Mouse (Mus musculus): ENCODE measurements around the gene Cald1.
A peak's percentile ranks its signal among the peaks of the same experiment; 100 is the strongest.

The Cald1 gene

DNA sequence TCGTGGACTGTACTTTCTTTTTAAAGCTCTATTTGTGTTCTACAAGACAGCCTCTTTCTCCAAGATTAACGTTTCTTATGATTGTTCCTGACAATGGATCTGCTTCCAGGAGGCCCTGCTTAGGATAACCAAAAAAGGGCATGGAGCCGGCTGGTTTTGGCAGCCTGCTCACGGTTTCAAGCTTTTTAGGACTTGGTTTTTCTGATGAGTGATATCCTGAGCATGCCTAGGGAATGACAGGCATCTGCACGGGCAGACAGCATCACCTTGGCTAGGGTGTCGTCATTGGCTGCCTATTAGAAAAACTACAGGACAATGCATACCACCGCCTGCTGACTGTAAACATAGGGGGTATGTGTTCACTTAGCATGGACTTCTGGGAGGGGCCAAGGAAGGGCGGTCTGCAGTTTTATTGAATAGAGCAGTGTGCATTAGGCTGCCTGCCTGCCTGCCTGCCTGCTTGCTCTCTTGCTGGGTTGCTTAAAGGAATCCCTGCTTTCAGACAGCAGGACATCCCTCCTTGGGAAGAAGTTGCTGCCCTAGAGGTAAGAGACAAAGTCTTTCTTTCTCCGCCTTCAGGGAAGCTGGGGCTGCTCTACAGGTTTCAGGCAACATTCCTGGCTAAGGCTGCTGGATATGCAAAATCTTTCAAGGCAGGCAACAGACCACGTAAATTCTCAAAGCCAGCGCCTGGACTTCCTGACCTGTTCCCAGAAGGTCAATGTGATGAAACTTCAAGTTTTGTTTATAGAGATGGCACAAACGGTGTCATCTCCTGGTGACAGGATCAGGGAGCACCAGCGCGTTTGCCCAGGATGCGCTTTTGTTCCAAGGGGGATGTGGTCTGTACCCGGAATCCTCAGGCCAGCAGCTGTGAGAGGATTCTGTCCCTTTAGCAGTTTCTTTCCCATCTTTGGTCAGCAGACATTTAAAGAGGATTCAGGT lies at the start of gene Cald1:
Gene Cald1 (plus strand): TSS at position 380 of the 945 bp plus-strand sequence.
- peak; percentile 43 for DNase-seq (ENCODE audit: low spot score)

DNA sequence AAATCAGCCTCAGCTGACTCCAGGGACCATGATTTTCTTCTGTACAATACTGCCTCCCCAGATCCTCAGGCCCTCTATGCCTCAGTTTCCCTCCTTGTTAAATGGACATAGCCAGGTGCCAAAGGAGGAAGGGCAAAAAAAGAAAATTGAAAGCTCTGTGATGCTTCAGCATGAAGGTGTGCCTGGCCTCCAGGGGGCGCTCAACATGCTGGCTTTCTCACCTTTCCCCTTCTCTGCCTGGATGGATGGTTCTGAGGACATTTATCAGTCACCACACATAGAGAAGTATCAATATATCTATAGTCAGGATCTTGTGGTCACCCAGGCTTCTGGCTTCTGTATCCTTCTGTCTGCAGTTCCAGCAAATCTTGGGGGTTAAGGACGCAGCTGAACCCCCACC lies 49.3 kb upstream of the Cald1 start:
- no peak for DNase-seq (ENCODE audit: low spot score)

DNA sequence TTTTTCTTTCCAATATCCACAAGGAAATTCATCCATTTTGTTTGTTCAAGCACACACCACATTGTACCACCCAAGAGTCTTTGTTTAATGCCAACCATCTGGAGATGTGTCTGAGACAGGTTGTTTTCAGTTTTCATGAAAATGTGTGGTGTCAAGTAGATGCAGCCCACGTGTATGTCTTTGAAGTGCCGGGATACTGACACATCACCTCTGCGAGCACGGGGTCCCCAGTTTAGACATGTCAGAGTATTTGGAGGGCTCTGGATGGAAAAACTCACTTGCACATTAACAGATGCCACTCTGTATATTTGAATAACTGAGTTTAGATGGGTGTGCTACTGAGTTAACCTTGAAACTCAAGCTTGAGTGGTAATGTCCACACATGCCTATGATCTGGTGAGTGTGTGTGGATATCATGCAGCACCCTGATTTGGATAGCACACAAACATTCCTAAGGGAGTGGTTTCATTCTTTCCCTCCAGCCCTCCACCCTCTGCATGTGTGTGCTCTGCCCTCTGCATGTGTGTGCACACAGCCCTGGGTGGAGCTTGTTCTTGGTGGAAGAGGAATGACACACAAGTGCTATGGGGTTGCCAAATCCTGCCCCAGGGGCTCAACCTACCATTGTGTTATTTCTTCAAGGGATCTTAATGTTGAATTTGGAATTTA lies 45.7 kb upstream of the Cald1 start:
- DNase-seq (ENCODE audit: low spot score) = no peak

DNA sequence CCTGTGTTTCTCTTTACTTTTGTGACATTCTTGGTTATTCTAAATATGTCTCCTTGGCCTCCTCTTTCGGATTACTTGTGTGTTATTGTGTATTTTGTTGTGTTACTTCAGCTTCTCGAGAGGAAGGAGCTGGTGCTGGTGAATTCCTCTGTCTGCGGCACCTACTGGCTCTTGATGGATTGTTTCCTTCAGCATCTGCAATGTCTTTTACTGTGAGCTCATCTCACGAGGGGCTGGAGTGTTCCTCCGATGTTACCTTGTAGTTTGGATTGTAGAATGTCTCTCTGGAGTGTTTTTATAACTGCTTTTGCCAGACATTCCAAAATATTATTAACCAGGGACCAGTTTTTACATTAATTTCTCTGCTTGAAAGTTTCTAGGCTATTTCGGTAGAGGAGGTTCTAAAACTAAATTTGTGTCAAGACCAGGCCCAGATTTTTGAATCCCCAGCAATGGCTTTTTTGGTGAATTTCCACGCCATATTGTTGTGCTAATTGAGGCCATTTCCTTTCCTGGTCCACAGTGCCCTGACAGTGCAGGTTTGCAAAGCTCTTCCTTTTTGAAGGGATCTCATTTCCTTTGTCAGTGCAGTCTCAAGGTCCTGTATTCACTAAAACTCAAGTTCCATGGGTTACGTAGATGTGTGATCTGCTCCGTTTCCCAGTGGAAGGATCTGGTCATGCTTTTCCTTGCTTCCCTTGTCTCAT lies 43.9 kb upstream of the Cald1 start:
- DNase-seq (ENCODE audit: low spot score) = no peak

DNA sequence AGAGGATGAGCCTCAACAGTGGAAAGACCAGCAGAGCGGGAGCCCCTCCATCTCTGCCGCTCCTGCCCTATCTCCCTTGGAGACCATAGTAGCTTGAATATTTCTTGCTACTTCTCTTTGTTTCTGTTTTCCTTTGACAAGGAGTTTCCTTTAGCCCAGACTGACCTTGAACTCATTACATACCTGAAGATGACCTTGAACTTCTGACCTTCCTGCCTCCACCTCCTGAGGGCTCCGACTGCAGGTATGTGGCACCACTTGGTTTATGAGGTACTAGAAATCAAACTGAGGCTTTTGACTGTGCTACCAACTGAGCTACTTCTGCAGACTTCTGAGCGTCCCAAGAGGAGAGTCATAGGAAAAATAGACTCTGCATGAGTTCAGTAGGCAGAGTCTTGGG lies 38.8 kb upstream of the Cald1 start:
- no peak for DNase-seq (ENCODE audit: low spot score)

DNA sequence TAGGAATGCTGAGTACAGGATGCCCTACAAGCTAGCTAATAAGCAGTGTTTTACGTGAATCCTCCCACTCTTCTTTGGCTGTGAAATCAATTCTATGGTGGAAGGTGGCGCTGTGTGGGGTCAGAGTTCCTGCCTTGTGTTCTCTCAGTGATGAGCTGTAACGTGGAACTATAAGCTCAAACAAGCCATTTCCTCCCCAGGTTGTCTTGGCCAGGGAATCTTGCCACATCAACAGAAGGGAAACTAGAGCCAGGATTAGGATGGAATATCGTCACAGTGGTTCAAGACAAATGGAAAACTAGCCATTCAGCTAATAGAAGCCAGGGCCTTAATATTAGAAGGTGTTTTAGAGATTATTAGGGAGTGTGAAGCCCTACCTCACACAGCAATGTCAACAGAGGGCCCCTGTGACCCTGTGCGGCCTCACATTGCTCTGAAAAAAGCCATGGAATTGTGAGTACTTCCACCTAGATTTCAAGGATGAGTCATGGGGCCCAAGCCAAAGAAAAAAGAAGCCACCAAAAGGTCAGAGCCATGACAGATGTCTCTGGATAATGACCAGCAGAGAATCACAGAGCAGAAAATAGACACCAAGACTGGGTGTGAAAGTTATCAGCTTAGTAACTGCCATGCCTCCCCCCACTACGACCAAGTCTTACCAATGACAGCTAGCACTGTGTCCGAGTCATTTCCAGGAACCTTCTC lies 33.0 kb upstream of the Cald1 start:
- DNase-seq (ENCODE audit: low spot score) = no peak

DNA sequence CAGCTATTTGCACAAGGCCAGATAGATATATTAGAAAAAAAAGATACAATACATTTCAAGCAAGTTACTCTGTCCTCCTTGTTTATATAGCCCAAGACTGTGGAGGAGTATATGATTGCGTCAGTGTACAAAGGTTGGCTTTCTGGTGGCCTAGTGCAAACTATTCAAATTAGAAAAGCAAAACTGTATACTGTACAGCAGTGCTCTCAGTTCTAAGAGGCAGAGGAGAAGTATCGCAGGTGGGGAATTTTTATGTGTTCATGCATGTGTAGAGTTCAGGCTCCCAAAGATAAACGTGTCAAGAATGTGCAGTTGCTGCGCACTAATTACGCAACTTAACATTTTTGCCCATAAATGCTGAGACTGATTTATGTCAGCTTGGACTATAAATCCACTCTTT lies 31.0 kb upstream of the Cald1 start:
- no peak for DNase-seq (ENCODE audit: low spot score)

DNA sequence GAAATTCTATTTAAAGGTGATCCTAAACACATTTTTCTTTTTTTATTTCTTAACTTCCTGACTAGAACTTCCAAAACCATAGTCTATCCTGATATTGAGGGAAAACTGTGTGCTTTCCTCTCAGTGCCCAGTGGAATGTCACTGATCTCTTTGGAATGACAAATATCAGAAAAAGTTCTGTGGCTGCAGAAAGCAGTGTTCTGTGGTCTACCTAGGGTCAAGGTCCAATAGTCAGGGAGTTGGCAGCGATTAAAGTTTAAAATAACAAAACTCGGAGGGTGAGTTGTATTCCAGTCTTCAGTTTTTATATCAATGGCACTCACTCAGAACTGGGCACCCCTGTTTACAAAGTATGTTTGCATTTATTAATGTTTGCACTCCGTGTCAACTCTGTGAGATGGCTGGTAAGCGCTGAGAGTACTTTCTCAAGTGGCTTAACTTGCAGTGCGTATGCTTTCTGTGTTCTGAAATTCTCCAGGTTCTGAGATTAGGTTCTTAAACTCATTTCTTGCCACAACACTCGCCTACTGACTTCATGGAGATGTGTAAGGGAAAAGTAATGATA lies 18.7 kb upstream of the Cald1 start:
- DNase-seq (ENCODE audit: low spot score) = no peak

DNA sequence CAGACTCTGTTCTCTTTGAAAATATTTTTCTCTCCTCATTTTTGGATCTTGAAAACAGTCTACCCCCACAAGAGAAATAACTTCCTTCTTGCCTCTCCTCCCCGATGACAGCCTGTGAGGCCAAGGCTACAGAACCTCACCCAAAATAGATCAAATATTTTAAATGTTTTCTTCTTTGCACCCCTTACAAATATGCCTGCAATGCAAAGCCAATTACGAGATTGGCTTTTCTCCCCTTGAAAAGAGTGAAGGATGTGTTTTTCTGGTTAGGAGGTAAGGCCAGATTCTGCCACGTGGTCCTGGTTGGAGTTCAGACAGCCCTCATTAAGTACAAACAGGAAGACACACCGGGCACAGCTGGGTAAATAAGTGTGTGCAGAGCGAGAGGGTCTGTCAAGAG lies 14.9 kb upstream of the Cald1 start:
- DNase-seq (ENCODE audit: low spot score) = no peak

DNA sequence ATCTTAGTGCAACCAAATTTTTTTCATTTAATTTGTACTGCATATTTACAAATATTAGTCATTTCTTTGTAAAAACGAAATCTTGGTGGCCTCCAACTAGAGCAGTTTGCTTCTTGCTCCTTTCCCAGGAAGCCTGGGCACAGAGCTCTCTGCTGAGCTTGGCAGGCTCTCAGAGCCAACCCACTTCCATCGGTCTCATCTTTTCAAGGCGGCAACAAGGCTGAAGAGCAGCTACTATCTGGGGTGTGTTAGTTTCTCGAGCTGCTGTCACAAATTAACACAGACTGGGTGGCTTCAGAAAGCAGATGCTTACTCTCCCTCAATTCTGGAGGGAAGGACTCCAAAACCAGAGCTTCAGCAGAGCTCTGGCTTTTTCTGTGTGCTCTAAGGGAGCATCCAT lies 10.2 kb upstream of the Cald1 start:
- DNase-seq (ENCODE audit: low spot score) = no peak

DNA sequence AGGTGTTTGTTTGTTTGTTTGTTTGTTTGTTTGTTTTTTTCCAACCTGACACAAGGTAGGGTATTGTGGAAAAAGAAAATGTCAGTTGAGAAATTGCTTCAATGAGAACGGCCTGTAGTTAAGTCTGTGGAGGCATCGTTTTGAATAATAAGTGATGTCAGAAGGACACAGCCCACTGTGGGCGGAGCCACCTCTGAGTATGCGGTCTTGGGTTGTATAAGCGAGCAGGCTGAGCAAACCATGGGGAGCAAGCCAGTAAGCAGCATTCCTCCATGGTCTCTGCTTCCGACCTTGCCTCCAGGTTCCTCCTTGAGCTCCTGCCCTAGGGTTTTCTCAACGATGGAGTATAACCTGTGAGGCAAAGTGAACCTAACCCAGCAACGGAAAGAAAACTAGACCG lies 7.6 kb upstream of the Cald1 start:
- DNase-seq (ENCODE audit: low spot score) = no peak

DNA sequence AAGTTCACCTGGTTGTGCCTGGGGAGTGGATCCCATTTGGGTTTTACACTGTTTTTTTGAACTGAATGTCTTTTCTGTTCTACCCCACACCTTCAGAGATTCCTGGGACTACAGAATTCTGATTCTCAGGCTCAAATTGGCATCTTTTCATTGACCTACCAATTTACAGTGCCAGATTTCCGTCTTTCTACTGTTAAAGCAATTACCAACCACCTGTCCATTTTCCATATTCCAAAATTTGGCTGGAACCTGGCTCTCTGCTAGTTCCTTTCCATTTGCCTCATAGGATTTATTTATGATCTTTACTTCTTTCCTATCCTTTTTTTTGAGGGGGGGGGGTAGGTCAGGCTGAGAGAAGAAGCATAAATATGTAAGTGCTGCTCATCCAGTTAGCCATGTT lies 4.9 kb upstream of the Cald1 start:
- DNase-seq (ENCODE audit: low spot score) = no peak

DNA sequence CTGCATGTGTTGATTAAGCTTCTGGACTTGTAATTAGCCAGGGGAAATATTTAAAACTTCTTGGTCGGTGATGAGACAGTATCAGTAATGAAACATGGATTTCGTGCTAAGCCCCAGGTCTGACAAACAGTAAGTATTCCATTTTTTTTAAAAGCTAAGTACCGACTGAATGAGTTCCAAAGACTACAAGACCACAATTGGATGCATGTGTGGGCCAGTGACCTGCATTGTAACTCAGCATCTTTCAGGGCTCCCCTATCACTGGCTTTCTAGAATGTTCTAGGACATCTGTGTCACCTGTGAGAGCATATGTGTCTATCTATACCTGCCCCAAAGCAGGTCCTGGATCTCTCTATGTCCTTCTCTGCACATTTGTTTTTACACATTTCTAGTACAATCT lies 984 bp upstream of the Cald1 start:
- DNase-seq (ENCODE audit: low spot score) = no peak

DNA sequence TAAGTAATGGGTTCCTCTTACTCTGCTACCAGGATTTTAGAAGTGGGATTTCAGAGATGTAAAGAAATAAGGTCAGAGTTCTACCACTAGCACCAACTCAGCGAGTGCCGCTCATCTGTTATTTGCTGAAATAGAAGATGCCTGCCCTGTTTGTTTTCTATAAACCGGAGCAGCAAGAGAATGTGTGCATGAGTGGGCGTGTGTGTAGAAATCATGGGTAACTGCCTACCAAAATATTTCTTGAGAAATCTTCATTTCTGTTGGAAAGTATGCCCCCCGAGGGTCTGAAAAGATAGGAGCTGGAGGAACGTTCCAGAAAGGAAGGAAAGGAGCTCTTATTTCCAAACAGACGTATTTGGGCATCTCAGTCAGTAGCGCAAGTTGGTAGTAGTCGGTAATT lies 871 bp downstream of the Cald1 start:
- DNase-seq (ENCODE audit: low spot score) = no peak

DNA sequence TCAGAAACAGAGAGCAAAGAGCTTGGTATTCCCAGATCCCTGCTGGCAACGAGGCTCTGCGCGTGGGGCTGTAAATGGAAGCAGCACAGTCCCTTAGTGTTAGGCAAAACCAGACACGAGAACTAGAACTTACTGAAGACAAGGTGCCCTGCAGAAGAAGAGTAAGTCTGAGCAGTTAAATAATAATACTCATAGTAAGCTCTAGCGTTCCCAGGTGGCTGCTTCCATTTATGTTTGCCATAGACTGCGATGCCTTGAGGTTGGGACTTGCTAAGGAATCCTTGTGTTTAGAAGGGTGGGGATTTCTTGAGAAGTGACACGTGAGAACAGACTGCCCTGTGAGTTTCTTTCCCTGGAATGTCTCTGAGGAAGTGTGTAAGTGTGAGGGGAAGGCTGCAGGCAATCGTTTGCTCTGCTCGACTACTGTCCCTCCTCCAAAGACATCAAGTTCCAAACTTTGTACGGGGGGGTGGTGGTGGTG lies 1.4 kb downstream of the Cald1 start:
- DNase-seq (ENCODE audit: low spot score) = no peak

DNA sequence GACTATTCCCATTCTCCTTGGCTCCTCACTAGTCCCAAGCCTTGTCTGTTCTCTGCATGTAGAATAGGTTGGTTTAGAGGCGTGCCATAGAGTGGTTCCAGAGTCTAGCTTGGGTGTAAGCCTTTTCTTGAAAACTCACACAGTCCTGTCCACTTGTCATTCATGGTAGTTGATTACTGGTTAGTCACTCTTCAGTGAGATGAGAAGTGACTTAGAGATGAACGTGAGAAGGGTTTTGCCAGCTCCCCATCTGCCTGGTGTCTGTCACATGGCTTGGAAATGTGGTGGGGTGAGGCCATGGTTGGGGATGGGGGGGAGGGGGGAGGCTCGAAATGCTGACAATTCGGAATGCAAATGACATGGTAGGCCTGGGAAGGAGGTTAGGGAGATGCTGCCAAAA lies 2.5 kb downstream of the Cald1 start:
- DNase-seq (ENCODE audit: low spot score) = no peak

DNA sequence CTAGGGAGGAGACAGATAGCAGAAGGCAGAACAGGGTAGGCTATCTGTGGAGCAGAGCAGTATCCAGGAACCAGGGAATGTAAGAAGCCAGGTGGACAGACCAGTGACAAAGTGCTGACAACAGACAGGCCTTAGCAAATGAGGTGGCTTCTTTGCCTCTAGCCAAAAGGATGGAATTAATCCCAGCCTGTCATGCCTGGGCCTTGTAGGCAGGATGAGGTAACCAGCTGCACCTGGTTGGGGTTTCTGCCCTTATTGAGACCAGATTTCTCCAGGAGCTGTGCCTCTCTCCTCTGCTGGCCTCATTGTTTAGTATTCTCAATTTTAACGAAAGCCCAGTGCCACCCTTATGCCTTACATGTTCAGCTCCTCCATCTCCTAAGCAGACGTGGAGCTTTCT lies 3.8 kb downstream of the Cald1 start:
- no peak for DNase-seq (ENCODE audit: low spot score)

DNA sequence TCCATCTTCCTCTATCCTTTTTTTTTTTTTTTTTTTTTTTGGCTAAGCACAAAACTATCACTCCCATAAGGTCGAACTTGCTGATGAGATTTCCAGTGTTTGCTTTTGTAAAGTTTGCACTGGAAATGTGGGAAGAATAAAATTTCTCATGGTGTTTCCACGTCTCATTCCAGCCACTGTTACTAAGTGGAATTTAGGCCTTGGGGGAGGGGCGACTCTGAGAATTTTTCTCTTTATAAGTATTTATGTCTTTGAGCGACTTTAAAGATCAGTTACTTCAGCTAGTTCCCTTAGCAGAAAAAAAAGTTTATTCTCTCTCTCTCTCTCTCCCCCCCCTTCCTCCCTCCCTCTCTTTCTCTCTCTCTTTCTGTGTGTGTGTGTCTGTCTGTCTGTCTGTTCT lies 8.1 kb downstream of the Cald1 start:
- no peak for DNase-seq (ENCODE audit: low spot score)

DNA sequence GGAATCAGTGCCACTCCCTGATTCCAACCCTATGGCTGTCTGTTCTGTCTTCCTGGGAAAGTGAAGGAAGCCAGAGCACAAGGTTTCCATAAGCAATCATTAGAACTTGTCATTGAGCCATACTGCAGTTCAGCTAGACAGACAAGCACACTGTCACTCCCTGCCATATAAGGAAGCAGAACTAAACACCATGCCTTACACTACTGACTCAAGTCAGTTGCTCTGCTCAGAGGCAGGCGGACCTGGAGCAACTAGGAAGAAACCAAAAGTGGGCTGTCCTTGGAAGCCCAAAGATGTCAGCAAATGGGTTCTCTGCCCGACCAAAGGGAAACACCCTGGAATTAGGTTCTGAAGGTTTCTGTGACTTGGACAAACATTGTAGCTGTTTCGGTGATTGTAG lies 10.3 kb downstream of the Cald1 start:
- DNase-seq (ENCODE audit: low spot score) = no peak

DNA sequence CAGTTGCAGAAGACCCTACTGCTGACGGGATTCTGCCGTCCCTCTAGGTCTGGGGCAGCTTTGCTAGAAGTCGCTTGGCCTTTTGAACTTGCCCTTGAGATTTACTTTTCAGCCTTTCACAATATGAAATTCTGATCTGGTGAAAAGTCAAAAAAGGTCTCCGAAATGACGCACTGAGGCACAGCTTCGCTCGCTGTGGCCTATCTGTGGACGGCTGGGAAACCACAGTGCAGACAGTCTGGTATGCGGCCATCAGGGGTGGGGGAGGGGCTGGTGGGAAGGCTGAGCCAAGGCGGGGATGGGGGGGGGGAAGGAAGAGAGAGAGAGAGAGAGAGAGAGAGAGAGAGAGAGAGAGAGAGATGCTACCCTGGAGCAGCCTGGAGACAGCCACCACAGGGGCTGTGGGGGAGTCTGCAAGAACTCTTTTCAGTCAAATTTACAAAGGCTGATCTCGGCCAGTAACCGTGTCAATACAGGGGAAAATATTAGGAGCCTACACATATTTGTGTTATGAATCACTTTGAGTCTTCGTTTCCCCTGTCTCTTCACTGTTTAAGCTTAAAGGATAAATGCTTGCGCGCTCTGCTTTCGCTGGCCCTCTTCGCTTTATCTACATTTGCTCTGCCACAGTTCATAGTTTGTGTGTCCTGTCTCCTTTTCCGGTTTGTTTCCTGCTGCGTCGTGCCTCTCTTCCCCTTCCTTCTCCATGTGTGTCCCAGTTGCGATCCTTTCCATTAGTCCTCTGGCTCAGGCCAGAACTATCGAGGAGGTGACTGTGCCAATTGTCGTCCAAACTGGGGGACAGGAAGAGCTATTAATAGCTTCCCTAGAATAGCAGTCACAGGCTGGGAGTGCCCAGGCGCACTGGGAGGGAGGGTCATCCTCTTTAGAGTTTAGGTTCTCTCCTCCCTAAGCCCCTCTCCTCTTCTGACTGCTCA lies 11.9 kb downstream of the Cald1 start:
- no peak for DNase-seq (ENCODE audit: low spot score)

DNA sequence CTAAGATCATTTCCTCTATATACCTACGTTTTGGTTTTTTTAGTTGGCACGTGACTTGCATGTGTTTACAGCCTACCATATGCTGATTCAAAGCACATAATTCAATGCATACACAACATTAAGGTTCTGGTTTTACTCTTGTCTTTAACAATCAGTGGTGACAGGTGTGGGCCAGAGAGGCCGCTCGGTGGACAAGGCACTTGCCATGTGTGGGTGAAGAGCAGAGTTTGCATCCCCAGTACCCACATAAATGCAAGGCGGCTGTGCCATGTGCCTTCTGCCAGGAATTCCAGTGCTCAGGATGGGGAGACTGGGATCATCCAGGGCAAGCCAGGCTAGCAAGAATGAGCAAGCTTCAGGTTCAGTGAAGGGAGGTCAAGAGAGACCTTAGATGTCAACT lies 14.8 kb downstream of the Cald1 start:
- no peak for DNase-seq (ENCODE audit: low spot score)
